Mouse (Mus musculus) thymus, adult 2 months (tissue): Measurements from ENCODE around the gene Plod3. TPM values are rescaled to one million over a fixed set of nuclear protein-coding genes. Genes with fewer than 3 reads are reported as not detected.

Source experiments
- DNase-seq: peaks from one replicate; pipeline ENCODE4 v3.0.0; 2021
- H3K27ac ChIP-seq: fragments of 200-500 bp; 2 replicates; pipeline ENCODE4 v1.5.1; 2012; ENCODE audit warnings: low read length, control low read depth; ENCODE audit not compliant: control insufficient read depth, insufficient read depth
- H3K27me3 ChIP-seq: fragments of 200-500 bp; 2 replicates; pipeline ENCODE4 v1.6.1; 2012; ENCODE audit warnings: mild to moderate bottlenecking, low read length, moderate library complexity, mixed read lengths; ENCODE audit not compliant: control insufficient read depth, insufficient read depth
- H3K36me3 ChIP-seq: fragments of 200-500 bp; 2 replicates; pipeline ENCODE4 v1.6.1; 2012; ENCODE audit warnings: mild to moderate bottlenecking, low read length, moderate library complexity; ENCODE audit not compliant: control insufficient read depth, insufficient read depth
- H3K4me1 ChIP-seq: fragments of 200-500 bp; replicated peaks from 2 replicates; pipeline ENCODE4 v1.6.1; 2012; ENCODE audit warnings: low read length; ENCODE audit not compliant: control insufficient read depth, insufficient read depth
- H3K4me3 ChIP-seq: fragments of 200-500 bp; 2 replicates; pipeline ENCODE4 v1.5.1; 2012; ENCODE audit warnings: mild to moderate bottlenecking, low read length, control low read depth, moderate library complexity; ENCODE audit not compliant: control insufficient read depth, insufficient read depth
- CTCF ChIP-seq: fragments of 200-500 bp; IDR thresholded peaks from 2 replicates; pipeline ENCODE4 v1.5.1; 2012; ENCODE audit warnings: mild to moderate bottlenecking, control low read depth, low read length, moderate library complexity, borderline replicate concordance; ENCODE audit not compliant: control insufficient read depth, poor library complexity, insufficient read depth; ENCODE audit errors: extremely low read depth
- POLR2A ChIP-seq: fragments of 200-500 bp; IDR thresholded peaks from 2 replicates; pipeline ENCODE4 v1.6.1; 2012; ENCODE audit warnings: mild to moderate bottlenecking, low read length, control low read depth, moderate library complexity; ENCODE audit not compliant: control insufficient read depth, poor library complexity, insufficient read depth; ENCODE audit errors: extremely low read depth
- WGBS: fragments of 180-500 bp; shearing (Covaris S2); methylation state at CpG from one replicate; pipeline ENCODE4 v1.1.7; 2018; 5-methylcytosine and 5-hydroxymethylcytosine counted together
- polyA plus RNA-seq: library from polyadenylated mRNA; depleted of rRNA; stranded (reverse); fragments of >200 nt; gene quantifications from 2 replicates; pipeline ENCODE4 v1.2.3, GENCODE M21; 2012; rRNA removed

The Plod3 gene
- polyA plus RNA-seq, 1 experiment, result 41.9 TPM

DNA sequence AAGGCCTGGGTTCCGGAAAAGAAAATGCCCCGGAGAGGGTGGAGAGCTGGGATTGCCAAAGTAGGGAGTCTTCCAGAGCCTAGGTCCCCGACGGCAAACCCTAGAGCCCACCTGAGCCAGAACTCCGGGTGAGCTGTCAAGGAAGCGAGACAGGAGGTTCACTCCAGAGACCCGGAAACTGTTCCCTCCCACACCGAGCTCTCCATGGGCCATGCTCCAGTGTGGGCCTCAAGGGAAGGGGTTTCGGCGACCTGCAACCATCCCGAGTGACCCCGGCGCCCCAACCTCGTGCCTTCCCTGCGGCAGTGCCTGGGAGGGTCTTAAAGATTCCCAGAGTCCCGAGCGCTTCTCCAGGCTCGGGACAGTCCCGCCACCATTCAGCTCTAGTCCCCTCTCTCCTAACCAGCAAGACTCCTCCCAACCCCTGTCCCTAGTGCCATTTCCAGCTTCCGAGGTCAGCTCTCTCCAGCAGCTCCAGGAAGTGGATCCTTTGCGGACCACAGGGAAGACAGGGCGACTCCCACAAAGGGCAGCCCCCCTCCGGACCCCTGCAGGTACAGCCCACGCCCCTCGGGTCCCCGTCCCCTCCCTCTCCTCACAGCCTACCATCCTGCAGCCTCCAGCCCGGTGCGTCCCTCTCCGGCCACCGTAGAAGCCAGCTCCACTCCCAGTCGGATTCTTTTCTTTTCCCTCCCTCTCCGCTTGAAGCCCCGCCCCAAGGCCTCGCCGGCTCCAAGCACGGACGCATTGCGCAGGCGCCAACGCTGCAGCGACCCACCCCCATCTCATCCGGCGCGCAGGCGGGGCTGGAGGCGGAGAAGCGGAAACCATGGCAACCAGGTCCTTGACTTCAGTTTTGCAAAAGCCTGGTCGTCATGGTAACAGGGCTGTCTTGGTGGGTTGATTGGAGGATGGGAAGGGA lies 58.8 kb downstream of the Plod3 start, which contains the start of gene Ap1s1:
Gene Ap1s1, minus strand, starts transcription at position 734 of the 922 bp plus-strand sequence.
- TF ChIP-seq POLR2A (0 out of 2 replicates have a peak, but pooled peaks have one; percentile 37), CTCF (peak; percentile 46; the same call in 1 of the 2 replicates)
- H3K4me1 ChIP-seq, result peaks cover 9% of the 10 kb centered on the region
- H3K36me3 ChIP-seq, result no peaks in the 10 kb centered on the region; the same call in 1 of the 2 replicates
- no peaks in the 10 kb centered on the region for H3K27me3 ChIP-seq
- H3K4me3 ChIP-seq, result peak within 1 kb of the TSS; percentile 82
- peak; percentile 99 for DNase-seq
- H3K27ac ChIP-seq, result no peak within 1 kb of the TSS
- WGBS, result under 1% methylated on average over 48 of the region's 48 CpGs

Other genes starting within 250 kb of the Plod3 start
- 0.22 and 0.66 TPM in 2 replicates for gene Col26a1, start 103.8 kb upstream of the Plod3 start, polyA plus RNA-seq
- 7.7 and 9.4 TPM in 2 replicates for gene Ift22, start 78.9 kb upstream of the Plod3 start, polyA plus RNA-seq
- gene Fis1, start 33.7 kb upstream of the Plod3 start, polyA plus RNA-seq, result 181 and 214 TPM in 2 replicates
- 3.8 and 9.4 TPM in 2 replicates for gene Cldn15, start 20.4 kb upstream of the Plod3 start, polyA plus RNA-seq
- gene Znhit1, start 1.0 kb downstream of the Plod3 start, polyA plus RNA-seq, result 72.2 and 79.5 TPM in 2 replicates
- 0.58 and 1.0 TPM in 2 replicates for gene Vgf, start 39.4 kb downstream of the Plod3 start, polyA plus RNA-seq
- 44.1 and 51.9 TPM in 2 replicates for gene Ap1s1, start 59.1 kb downstream of the Plod3 start, polyA plus RNA-seq
- 3.1 and 4.1 TPM in 2 replicates for gene Serpine1, start 85.2 kb downstream of the Plod3 start, polyA plus RNA-seq
- 49.3 and 55.8 TPM in 2 replicates for gene Trim56, start 129.2 kb downstream of the Plod3 start, polyA plus RNA-seq
- 0.52 and 0.86 TPM in 2 replicates for gene Muc3, start 162.3 kb downstream of the Plod3 start, polyA plus RNA-seq
- 8.7 and 14.7 TPM in 2 replicates for gene Muc3a, start 225.4 kb downstream of the Plod3 start, polyA plus RNA-seq